Mouse (Mus musculus) ES-E14 (cell line): Measurements from ENCODE around the gene T2.

Source experiments
- CHD2 ChIP-seq: IDR thresholded peaks from 2 replicates; pipeline ENCODE4 v1.6.1; 2014; ENCODE audit warnings: mild to moderate bottlenecking, low read depth, low read length, inconsistent platforms
- ZC3H11A ChIP-seq: IDR thresholded peaks from 2 replicates; pipeline ENCODE4 v1.6.1; 2012; ENCODE audit warnings: low read depth, mild to moderate bottlenecking, inconsistent platforms, low read length, borderline replicate concordance

GRCm38 (mm10) chr17:8357498-8357897 lies 1.7 kb downstream of the T2 start:
- TF ChIP-seq ZC3H11A (no peak), CHD2 (no peak)
